Mouse (Mus musculus): ENCODE measurements around the gene Tent2. TPM values are rescaled to one million over a fixed set of nuclear protein-coding genes. Genes with fewer than 3 reads are reported as not detected.
"Not testable (repeated sequence)": the region's sequence is repeated elsewhere in the genome, so short reads cannot be mapped to it uniquely, and the experiment has no call there.

The Tent2 gene
- polyA plus RNA-seq, 1 experiment from 2014 or later = 35.2 TPM

- no peak overlapping the region for H3K9ac ChIP-seq (replicated peaks; ENCODE audit: low read depth)
- H3K36me3 ChIP-seq (ENCODE audit: insufficient read depth, low read length) = no peaks in the 10 kb centered on the region
- H3K4me3 ChIP-seq (ENCODE audit: low read depth, low read length) = no peak overlapping the region; the same call in 1 of the 2 replicates
- H3K27me3 ChIP-seq (replicated peaks; ENCODE audit: insufficient read depth, low read length) = no peaks in the 10 kb centered on the region
- TF ChIP-seq CTCF (IDR thresholded peaks at IDR 0.05) (no peak), EP300 (IDR thresholded peaks at IDR 0.05) (no peak)
- DNase-seq (ENCODE audit: low spot score) (no peak), ATAC-seq (no peak)
- H3K4me1 ChIP-seq (ENCODE audit: insufficient read depth, low read depth, low read length) = no peaks in the 10 kb centered on the region; the same call in 1 of the 2 replicates
- peak overlapping the region; percentile 72 for H3K27ac ChIP-seq (ENCODE audit: low read length)
- H3K4me2 ChIP-seq (replicated peaks; ENCODE audit: low read depth, low read length) = peak overlapping the region; percentile 27; the same call in 1 of the 2 replicates
- WGBS = 64% methylated on average over 3 of the region's 3 CpGs
- H3K9me3 ChIP-seq (ENCODE audit: low read length) = no peaks in the 10 kb centered on the region
Measured at GRCm38 (mm10) chr13:93188738-93189137, 3.4 kb downstream of the Tent2 start.

GRCm38 (mm10) chr13:93187792-93188191 lies 4.4 kb downstream of the Tent2 start:
- not testable (repeated sequence) for H3K4me3 ChIP-seq (ENCODE audit: low read depth, low read length); ATAC-seq; H3K9ac ChIP-seq (replicated peaks; ENCODE audit: low read depth); H3K4me2 ChIP-seq (replicated peaks; ENCODE audit: low read depth, low read length); H3K36me3 ChIP-seq (ENCODE audit: insufficient read depth, low read length); H3K27ac ChIP-seq (ENCODE audit: low read length); H3K4me1 ChIP-seq (ENCODE audit: insufficient read depth, low read depth, low read length); H3K27me3 ChIP-seq (replicated peaks; ENCODE audit: insufficient read depth, low read length); H3K9me3 ChIP-seq (ENCODE audit: low read length); DNase-seq (ENCODE audit: low spot score)
- 95% methylated on average over 5 of the region's 5 CpGs for WGBS

- no peak overlapping the region for H3K27ac ChIP-seq (ENCODE audit: low read length)
- no peak for TF ChIP-seq CTCF (IDR thresholded peaks at IDR 0.05)
- no peak for TF ChIP-seq EP300 (IDR thresholded peaks at IDR 0.05)
- no peaks in the 10 kb centered on the region for H3K27me3 ChIP-seq (replicated peaks; ENCODE audit: insufficient read depth, low read length)
- no peaks in the 10 kb centered on the region for H3K4me1 ChIP-seq (ENCODE audit: insufficient read depth, low read depth, low read length)
- no peak for ATAC-seq
- no peak overlapping the region for H3K9ac ChIP-seq (replicated peaks; ENCODE audit: low read depth)
- H3K4me3 ChIP-seq (ENCODE audit: low read depth, low read length) = no peak overlapping the region
- H3K9me3 ChIP-seq (ENCODE audit: low read length) = no peaks in the 10 kb centered on the region
- H3K4me2 ChIP-seq (replicated peaks; ENCODE audit: low read depth, low read length) = no peak overlapping the region
- H3K36me3 ChIP-seq (ENCODE audit: insufficient read depth, low read length) = peaks cover 7% of the 10 kb centered on the region; the same call in 1 of the 2 replicates
- no peak for DNase-seq (ENCODE audit: low spot score)
- WGBS = 95% methylated on average over 1 of the region's 1 CpGs
Measured at GRCm38 (mm10) chr13:93180351-93180750, 11.8 kb downstream of the Tent2 start.

- no peaks in the 10 kb centered on the region for H3K27me3 ChIP-seq (replicated peaks; ENCODE audit: insufficient read depth, low read length)
- WGBS = 73% methylated on average over 2 of the region's 2 CpGs
- no peak overlapping the region for H3K4me2 ChIP-seq (replicated peaks; ENCODE audit: low read depth, low read length)
- DNase-seq (ENCODE audit: low spot score) (peak; percentile 9), ATAC-seq (no peak)
- no peaks in the 10 kb centered on the region for H3K9me3 ChIP-seq (ENCODE audit: low read length)
- TF ChIP-seq EP300 (IDR thresholded peaks at IDR 0.05) = no peak
- no peak for TF ChIP-seq CTCF (IDR thresholded peaks at IDR 0.05)
- no peaks in the 10 kb centered on the region for H3K4me1 ChIP-seq (ENCODE audit: insufficient read depth, low read depth, low read length)
- no peak overlapping the region for H3K27ac ChIP-seq (ENCODE audit: low read length)
- H3K4me3 ChIP-seq (ENCODE audit: low read depth, low read length) = no peak overlapping the region
- no peak overlapping the region for H3K9ac ChIP-seq (replicated peaks; ENCODE audit: low read depth)
- H3K36me3 ChIP-seq (ENCODE audit: insufficient read depth, low read length) = peaks cover 7% of the 10 kb centered on the region; the same call in 1 of the 2 replicates
Measured at GRCm38 (mm10) chr13:93179522-93179921, 12.7 kb downstream of the Tent2 start.

GRCm38 (mm10) chr13:93177571-93177970 lies 14.6 kb downstream of the Tent2 start:
- H3K4me2 ChIP-seq (replicated peaks; ENCODE audit: low read depth, low read length) = no peak overlapping the region
- H3K4me3 ChIP-seq (ENCODE audit: low read depth, low read length) = no peak overlapping the region
- H3K27ac ChIP-seq (ENCODE audit: low read length) = no peak overlapping the region
- no peak overlapping the region for H3K9ac ChIP-seq (replicated peaks; ENCODE audit: low read depth)
- ATAC-seq = no peak
- no peaks in the 10 kb centered on the region for H3K27me3 ChIP-seq (replicated peaks; ENCODE audit: insufficient read depth, low read length)
- no peaks in the 10 kb centered on the region for H3K36me3 ChIP-seq (ENCODE audit: insufficient read depth, low read length)
- no peak for TF ChIP-seq EP300 (IDR thresholded peaks at IDR 0.05)
- no peak for TF ChIP-seq CTCF (IDR thresholded peaks at IDR 0.05)
- no peak for DNase-seq (ENCODE audit: low spot score)
- no peaks in the 10 kb centered on the region for H3K4me1 ChIP-seq (ENCODE audit: insufficient read depth, low read depth, low read length)
- H3K9me3 ChIP-seq (ENCODE audit: low read length) = no peaks in the 10 kb centered on the region

- Histone ChIP-seq H3K4me3 (ENCODE audit: low read depth, low read length) (no peak overlapping the region), H3K9me3 (ENCODE audit: low read length) (no peaks in the 10 kb centered on the region), H3K27ac (ENCODE audit: low read length) (no peak overlapping the region), H3K4me2 (replicated peaks; ENCODE audit: low read depth, low read length) (no peak overlapping the region), H3K27me3 (replicated peaks; ENCODE audit: insufficient read depth, low read length) (no peaks in the 10 kb centered on the region), H3K36me3 (ENCODE audit: insufficient read depth, low read length) (peaks cover 5% of the 10 kb centered on the region; the same call in 1 of the 2 replicates), H3K4me1 (ENCODE audit: insufficient read depth, low read depth, low read length) (no peaks in the 10 kb centered on the region), H3K9ac (replicated peaks; ENCODE audit: low read depth) (no peak overlapping the region)
- no peak for TF ChIP-seq EP300 (IDR thresholded peaks at IDR 0.05)
- TF ChIP-seq CTCF (IDR thresholded peaks at IDR 0.05) = no peak
- DNase-seq (ENCODE audit: low spot score) (no peak), ATAC-seq (no peak)
- 90% methylated on average over 4 of the region's 4 CpGs for WGBS
Measured at GRCm38 (mm10) chr13:93163303-93163702, 28.9 kb downstream of the Tent2 start.

GRCm38 (mm10) chr13:93162456-93162855 lies 29.7 kb downstream of the Tent2 start:
- Histone ChIP-seq H3K9ac (replicated peaks; ENCODE audit: low read depth) (no peak overlapping the region), H3K4me3 (ENCODE audit: low read depth, low read length) (no peak overlapping the region), H3K4me1 (ENCODE audit: insufficient read depth, low read depth, low read length) (no peaks in the 10 kb centered on the region), H3K4me2 (replicated peaks; ENCODE audit: low read depth, low read length) (no peak overlapping the region), H3K9me3 (ENCODE audit: low read length) (no peaks in the 10 kb centered on the region), H3K27me3 (replicated peaks; ENCODE audit: insufficient read depth, low read length) (no peaks in the 10 kb centered on the region), H3K27ac (ENCODE audit: low read length) (no peak overlapping the region), H3K36me3 (ENCODE audit: insufficient read depth, low read length) (peaks cover 5% of the 10 kb centered on the region; the same call in 1 of the 2 replicates)
- ATAC-seq (no peak), DNase-seq (ENCODE audit: low spot score) (no peak)
- TF ChIP-seq EP300 (IDR thresholded peaks at IDR 0.05) (no peak), CTCF (IDR thresholded peaks at IDR 0.05) (no peak)

Measured in lung, postnatal 0 days (tissue).